Mouse (Mus musculus): ENCODE results near the gene Ncl. TPM values are rescaled to one million over a fixed set of nuclear protein-coding genes. Genes with fewer than 3 reads are reported as not detected.

The Ncl gene
- total and polyA plus RNA-seq, 3 experiments = 246 to 1,708 (median 370) TPM

GRCm38 (mm10) chr1:86389230-86389629, 30.0 kb upstream of the Ncl start (continued):
- TF ChIP-seq TAL1 (IDR thresholded peaks at IDR 0.05; ENCODE audit: low read length) = no peak
- peak; percentile 74 for TF ChIP-seq SMC3 (IDR thresholded peaks at IDR 0.05; ENCODE audit: low read depth, low read length)
- no peak for TF ChIP-seq USF2 (IDR thresholded peaks at IDR 0.05; ENCODE audit: borderline replicate concordance in 1 of 2, insufficient read depth in 1 of 2, low read depth in 1 of 2, low read length in 2 of 2)
- no peak for TF ChIP-seq TCF12 (IDR thresholded peaks at IDR 0.05; ENCODE audit: low read depth, low read length)
- TF ChIP-seq MYC (IDR thresholded peaks at IDR 0.05; ENCODE audit: low read depth, low read length) = no peak
- no peak for TF ChIP-seq HCFC1 (IDR thresholded peaks at IDR 0.05; ENCODE audit: low read depth, low read length)
- no peak for TF ChIP-seq NELFE (IDR thresholded peaks at IDR 0.05; ENCODE audit: low read depth, low read length)
- no peak for TF ChIP-seq ETS1 (IDR thresholded peaks at IDR 0.05; ENCODE audit: low read depth, low read length)
- no peak for TF ChIP-seq KAT2A (conservative IDR thresholded peaks at IDR 0.05; ENCODE audit: low read depth, low read length)
- peak; percentile 47; the same call in 1 of the 2 replicates for TF ChIP-seq ELF1 (IDR thresholded peaks at IDR 0.05; ENCODE audit: low read depth, low read length)
- TF ChIP-seq GATA1 (IDR thresholded peaks at IDR 0.05; ENCODE audit: low read depth, low read length) = no peak
- no peak for TF ChIP-seq CHD2 (IDR thresholded peaks at IDR 0.05; ENCODE audit: low read length)
- TF ChIP-seq MAX (IDR thresholded peaks at IDR 0.05; ENCODE audit: low read length) = no peak
- peak; percentile 84 to 90 (median 89) for TF ChIP-seq CTCF (IDR thresholded peaks at IDR 0.05 in 2 of 3, conservative IDR thresholded peaks at IDR 0.05 in 1 of 3; ENCODE audit: control insufficient read depth in 1 of 3, insufficient read depth in 1 of 3, low read depth in 2 of 3, low read length in 3 of 3, poor library complexity in 1 of 3, severe bottlenecking in 1 of 3)
- TF ChIP-seq TBP (IDR thresholded peaks at IDR 0.05; ENCODE audit: low read depth, low read length) = no peak
- TF ChIP-seq E2F4 (IDR thresholded peaks at IDR 0.05; ENCODE audit: borderline replicate concordance, low read depth, low read length) = no peak

- no peak for TF ChIP-seq MXI1 (IDR thresholded peaks at IDR 0.05; ENCODE audit: low read depth, low read length)
- no peak for TF ChIP-seq MYB (IDR thresholded peaks at IDR 0.05; ENCODE audit: low read depth, low read length)
- TF ChIP-seq HCFC1 (IDR thresholded peaks at IDR 0.05; ENCODE audit: low read depth, low read length) = no peak
- TF ChIP-seq ZNF384 (IDR thresholded peaks at IDR 0.05; ENCODE audit: low read depth, low read length) = no peak
- TF ChIP-seq POLR2AphosphoS2 (IDR thresholded peaks at IDR 0.05; ENCODE audit: low read length) = no peak
- peak; percentile 82 to 96 (median 93) for TF ChIP-seq CTCF (IDR thresholded peaks at IDR 0.05 in 2 of 3, conservative IDR thresholded peaks at IDR 0.05 in 1 of 3; ENCODE audit: control insufficient read depth in 1 of 3, insufficient read depth in 1 of 3, low read depth in 2 of 3, low read length in 3 of 3, poor library complexity in 1 of 3, severe bottlenecking in 1 of 3)
- TF ChIP-seq RCOR1 (IDR thresholded peaks at IDR 0.05; ENCODE audit: low read depth, low read length) = no peak
- peak; percentile 41 for TF ChIP-seq RAD21 (IDR thresholded peaks at IDR 0.05; ENCODE audit: low read depth, low read length)
- no peak for TF ChIP-seq NRF1 (IDR thresholded peaks at IDR 0.05; ENCODE audit: insufficient read depth, low read depth, low read length, poor library complexity, severe bottlenecking)
- TF ChIP-seq POLR2A (IDR thresholded peaks at IDR 0.05; ENCODE audit: control insufficient read depth in 1 of 2, insufficient read depth in 1 of 2, low read depth in 1 of 2, low read length in 2 of 2, poor library complexity in 1 of 2) = no peak
- TF ChIP-seq JUND (IDR thresholded peaks at IDR 0.05; ENCODE audit: low read depth, low read length) = no peak
- TF ChIP-seq USF1 (IDR thresholded peaks at IDR 0.05; ENCODE audit: low read depth, low read length) = no peak
- no peak for TF ChIP-seq MAX (IDR thresholded peaks at IDR 0.05; ENCODE audit: low read length)
- TF ChIP-seq SMC3 (IDR thresholded peaks at IDR 0.05; ENCODE audit: low read depth, low read length) = peak; percentile 27; the same call in 1 of the 2 replicates
- TF ChIP-seq GABPA (IDR thresholded peaks at IDR 0.05; ENCODE audit: low read depth, low read length) = no peak
- TF ChIP-seq NELFE (IDR thresholded peaks at IDR 0.05; ENCODE audit: low read depth, low read length) = no peak
- no peak for TF ChIP-seq ZC3H11A (IDR thresholded peaks at IDR 0.05; ENCODE audit: low read depth, low read length)
- DNase-seq (ENCODE audit: low read depth, low spot score) = peak; percentile 83
- Histone ChIP-seq H3K4me1 (ENCODE audit: control insufficient read depth in 1 of 2, insufficient read depth in 2 of 2, low read length in 2 of 2) (peaks cover 0 to 3% of the 10 kb centered on the region in 2 experiments; a peak in 2 of 4 replicates), H3K9me3 (replicated peaks; ENCODE audit: insufficient read depth, low read length) (no peaks in the 10 kb centered on the region), H3K36me3 (ENCODE audit: control insufficient read depth in 1 of 2, insufficient read depth in 2 of 2, low read length in 2 of 2) (no peaks in the 10 kb centered on the region), H3K4me3 (ENCODE audit: control insufficient read depth in 1 of 2, insufficient read depth in 1 of 2, low read depth in 2 of 2, low read length in 2 of 2) (no peak overlapping the region), H3K79me2 (ENCODE audit: control insufficient read depth, insufficient read depth, low read length, poor library complexity) (no peaks in the 10 kb centered on the region), H3K9ac (ENCODE audit: control insufficient read depth, low read depth, low read length, poor library complexity, severe bottlenecking) (no peak overlapping the region), H3K27ac (ENCODE audit: control insufficient read depth, low read depth, low read length) (no peak overlapping the region), H3K27me3 (ENCODE audit: control insufficient read depth in 1 of 2, insufficient read depth in 2 of 2, low read length in 2 of 2) (no peaks in the 10 kb centered on the region; a peak in 1 of 4 replicates)
These were observed 21.8 kb upstream of the Ncl start for GRCm38 (mm10) chr1:86381027-86381426.
